In the genomic region with DNA sequence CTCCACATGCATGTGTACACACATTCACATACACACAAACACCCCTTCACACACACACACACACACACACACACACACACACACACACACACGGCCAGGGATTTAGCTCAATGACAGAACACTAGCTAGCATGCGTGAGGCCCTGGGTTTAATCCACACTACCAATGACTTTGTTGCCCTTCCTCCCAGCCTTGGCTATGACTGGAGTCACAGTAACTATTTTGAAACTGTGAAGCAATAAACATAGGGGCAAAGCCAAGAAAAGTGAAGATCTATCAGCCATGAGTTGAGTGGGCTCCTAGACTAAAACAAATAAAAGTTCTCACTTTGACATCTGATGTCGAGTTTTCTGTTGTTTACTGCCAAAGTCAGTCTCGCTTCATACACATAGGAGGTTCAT, we compare ENCODE assay signal across 21 mouse cellular contexts. TPM values are rescaled to one million over a fixed set of nuclear protein-coding genes. Genes with fewer than 3 reads are reported as not detected.
A peak's percentile ranks its signal among the peaks of the same experiment; 100 is the strongest.
DNase-seq lines count a peak whose midpoint lies in the region; ATAC-seq and TF ChIP-seq lines count a peak whose summit lies in the region.
"Had no signal": no experiment of that assay in that cellular context is flagged by ENCODE, and none has a peak within 500 bp of the region (broad histone marks: within the 10 kb centered on the region; RNA-seq: fewer than 3 reads in every experiment).

No protein-coding gene starts in this region.

- H3K27me3 ChIP-seq in liver, embryonic 11.5 days (replicated peaks; ENCODE audit: control insufficient read depth, insufficient read depth, low read length) = no peaks in the 10 kb centered on the region
- H3K27me3 ChIP-seq in midbrain, embryonic 11.5 days (ENCODE audit: control insufficient read depth, insufficient read depth, low read length) = no peaks in the 10 kb centered on the region
- no peaks in the 10 kb centered on the region for H3K27me3 ChIP-seq in midbrain, embryonic 13.5 days
- H3K27me3 ChIP-seq: kidney, embryonic 15.5 days; limb, embryonic 12.5 days; liver, embryonic 15.5 days; midbrain, embryonic 15.5 days; neural tube, embryonic 13.5 days had no signal

- no peak for TF ChIP-seq CTCF in layer of hippocampus, adult 2 months (conservative IDR thresholded peaks at IDR 0.05)

- peaks cover 3% of the 10 kb centered on the region; the same call in 1 of the 2 replicates for H3K4me1 ChIP-seq in liver, embryonic 11.5 days (replicated peaks; ENCODE audit: control insufficient read depth, insufficient read depth, low read length)
- no peaks in the 10 kb centered on the region for H3K4me1 ChIP-seq in midbrain, embryonic 11.5 days (ENCODE audit: control insufficient read depth, insufficient read depth, low read length)
- no peaks in the 10 kb centered on the region for H3K4me1 ChIP-seq in midbrain, embryonic 13.5 days (replicated peaks)
- H3K4me1 ChIP-seq: midbrain, embryonic 15.5 days; neural tube, embryonic 13.5 days had no signal

- no peak for ATAC-seq in liver, embryonic 11.5 days (replicated peaks; ENCODE audit: low FRiP score)
- no peak for ATAC-seq in midbrain, embryonic 11.5 days (ENCODE audit: low FRiP score)
- ATAC-seq in midbrain, embryonic 13.5 days = no peak
- ATAC-seq: forebrain, embryonic 14.5 days; hindbrain, postnatal 0 days; midbrain, embryonic 15.5 days had no signal

- peak; percentile 24 for DNase-seq in adrenal gland, postnatal 10 days
- no peak for DNase-seq in adrenal gland, postnatal 4 days (ENCODE audit: low spot score in 2 of 2)
- no peak for DNase-seq in liver, embryonic 11.5 days (ENCODE audit: low spot score)
- DNase-seq in liver = no peak
- peak; percentile 41 for DNase-seq in midbrain, embryonic 11.5 days (ENCODE audit: low spot score, missing footprints)
- DNase-seq in lung, postnatal 14 days = peak; percentile 9
- no peak for DNase-seq in layer of hippocampus, adult 2 months (ENCODE audit: low spot score in 2 of 2)
- DNase-seq: adrenal gland, adult 8-10 months; cerebellum, adult 9-10 months; gastrocnemius, postnatal 10 days; kidney, adult 11 months; kidney, postnatal 36 days had no signal

- H3K36me3 ChIP-seq in liver, embryonic 11.5 days (ENCODE audit: control insufficient read depth, insufficient read depth, low read length) = no peaks in the 10 kb centered on the region
- no peaks in the 10 kb centered on the region for H3K36me3 ChIP-seq in midbrain, embryonic 11.5 days (ENCODE audit: control insufficient read depth, insufficient read depth, low read length)
- no peaks in the 10 kb centered on the region for H3K36me3 ChIP-seq in midbrain, embryonic 13.5 days
- H3K36me3 ChIP-seq: kidney, embryonic 15.5 days; limb, embryonic 12.5 days; liver, embryonic 15.5 days; midbrain, embryonic 15.5 days; neural tube, embryonic 13.5 days had no signal

- 70% methylated on average over 4 of the region's 4 CpGs for WGBS in liver, embryonic 11.5 days
- WGBS in midbrain, embryonic 11.5 days = 85% methylated on average over 4 of the region's 4 CpGs
- 95% methylated on average over 4 of the region's 4 CpGs for WGBS in midbrain, embryonic 13.5 days

- no peaks in the 10 kb centered on the region for H3K9me3 ChIP-seq in liver, embryonic 11.5 days (ENCODE audit: control insufficient read depth, low read length)
- no peaks in the 10 kb centered on the region for H3K9me3 ChIP-seq in midbrain, embryonic 11.5 days (ENCODE audit: control insufficient read depth, low read length)
- H3K9me3 ChIP-seq in midbrain, embryonic 13.5 days = no peaks in the 10 kb centered on the region
- H3K9me3 ChIP-seq: kidney, embryonic 15.5 days; liver, embryonic 15.5 days; midbrain, embryonic 15.5 days; neural tube, embryonic 13.5 days had no signal

- no peak overlapping the region for H3K9ac ChIP-seq in liver, embryonic 11.5 days (ENCODE audit: low read depth, low read length)
- no peak overlapping the region for H3K9ac ChIP-seq in midbrain, embryonic 11.5 days (ENCODE audit: low read length)
- no peak overlapping the region for H3K9ac ChIP-seq in midbrain, embryonic 13.5 days (replicated peaks)
- H3K9ac ChIP-seq: kidney, embryonic 15.5 days; limb, embryonic 12.5 days; liver, embryonic 15.5 days; midbrain, embryonic 15.5 days; neural tube, embryonic 13.5 days had no signal

- H3K4me3 ChIP-seq in liver, embryonic 11.5 days (ENCODE audit: low read depth, low read length) = no peak overlapping the region
- H3K4me3 ChIP-seq in midbrain, embryonic 11.5 days (ENCODE audit: low read depth, low read length) = no peak overlapping the region
- no peak overlapping the region for H3K4me3 ChIP-seq in midbrain, embryonic 13.5 days (replicated peaks)
- no peak overlapping the region for H3K4me3 ChIP-seq in layer of hippocampus, adult 2 months
- H3K4me3 ChIP-seq: kidney, embryonic 15.5 days; limb, embryonic 12.5 days; liver, embryonic 15.5 days; midbrain, embryonic 15.5 days; myocyte; neural tube, embryonic 13.5 days had no signal

- H3K27ac ChIP-seq in liver, embryonic 11.5 days (ENCODE audit: low read depth, low read length) = peak overlapping the region; percentile 38; the same call in 1 of the 2 replicates
- H3K27ac ChIP-seq in midbrain, embryonic 11.5 days (ENCODE audit: low read depth, low read length) = no peak overlapping the region
- H3K27ac ChIP-seq in midbrain, embryonic 13.5 days = no peak overlapping the region
- H3K27ac ChIP-seq in layer of hippocampus, adult 2 months = no peak overlapping the region
- H3K27ac ChIP-seq: hindbrain, postnatal 0 days; kidney, embryonic 15.5 days; limb, embryonic 12.5 days; liver, embryonic 15.5 days; midbrain, embryonic 15.5 days; neural tube, embryonic 13.5 days had no signal

- H3K4me2 ChIP-seq in liver, embryonic 11.5 days = no peak overlapping the region
- H3K4me2 ChIP-seq in midbrain, embryonic 11.5 days = no peak overlapping the region
- H3K4me2 ChIP-seq in midbrain, embryonic 13.5 days (replicated peaks) = no peak overlapping the region
- H3K4me2 ChIP-seq: kidney, embryonic 15.5 days; limb, embryonic 12.5 days; liver, embryonic 15.5 days; midbrain, embryonic 15.5 days; neural tube, embryonic 13.5 days had no signal

RNA-seq across cellular contexts. Expression of a gene that starts 23.2 kb away (rescaled TPM):
- 10 to 100 TPM; 31.0 to 43.6 TPM for total RNA-seq in adrenal gland, postnatal 10 days (2021)
- total RNA-seq in adrenal gland, postnatal 4 days (2021) = 10 to 100 TPM; 38.6 to 42.1 TPM
- 12.6 and 15.1 TPM in 2 replicates for polyA plus RNA-seq in liver, embryonic 11.5 days (2014; fragmentation: Nextera tagmentation; extraction: Ambion mirVana)
- polyA plus RNA-seq in midbrain, embryonic 11.5 days (2014; fragmentation: Nextera tagmentation; extraction: Ambion mirVana) = 9.9 and 10.0 TPM in 2 replicates
- 7.5 and 9.1 TPM in 2 replicates for polyA plus RNA-seq in midbrain, embryonic 13.5 days (2015; fragmentation: Nextera tagmentation; extraction: Ambion mirVana)
- 10 to 100 TPM; 41.0 to 45.8 TPM for total RNA-seq in layer of hippocampus, adult 2 months (2021)

Comparison
In these comparisons a context has a peak if more than half of its experiments do, and no peak if none do; other contexts are left out.
1. DNase-seq: peak in adrenal gland, postnatal 10 days (single experiment), midbrain, embryonic 11.5 days (single experiment) and lung, postnatal 14 days (single experiment); none in adrenal gland, postnatal 4 days (0 of 2), liver, embryonic 11.5 days (single experiment), liver (single experiment) and layer of hippocampus, adult 2 months (0 of 2).